Mouse (Mus musculus) thymus, postnatal 14 days (tissue): ENCODE measurements at regions not wholly inside any gene's neighbourhood (a gene's known extent, or its start where the extent isn't known, plus 50 kb on each side); places are given as distances from the start of the nearest gene placed in this dataset.

Experiments used
- DNase-seq: peaks from one replicate; pipeline ENCODE4 v3.0.0; 2021

- no peak for DNase-seq
Measured at GRCm38 (mm10) chr1:136788979-136789513, 164.3 kb downstream of the Zfp281 start.

- no peak for DNase-seq
Measured at GRCm38 (mm10) chr1:136791641-136792040, 166.9 kb downstream of the Zfp281 start.
